Mouse (Mus musculus) lung, postnatal 10 days (tissue): Measurements from ENCODE around the gene Ifnb1.

ENCODE experiments used
- DNase-seq: peaks from one replicate; pipeline ENCODE4 v3.0.0; 2021

The Ifnb1 gene

DNA sequence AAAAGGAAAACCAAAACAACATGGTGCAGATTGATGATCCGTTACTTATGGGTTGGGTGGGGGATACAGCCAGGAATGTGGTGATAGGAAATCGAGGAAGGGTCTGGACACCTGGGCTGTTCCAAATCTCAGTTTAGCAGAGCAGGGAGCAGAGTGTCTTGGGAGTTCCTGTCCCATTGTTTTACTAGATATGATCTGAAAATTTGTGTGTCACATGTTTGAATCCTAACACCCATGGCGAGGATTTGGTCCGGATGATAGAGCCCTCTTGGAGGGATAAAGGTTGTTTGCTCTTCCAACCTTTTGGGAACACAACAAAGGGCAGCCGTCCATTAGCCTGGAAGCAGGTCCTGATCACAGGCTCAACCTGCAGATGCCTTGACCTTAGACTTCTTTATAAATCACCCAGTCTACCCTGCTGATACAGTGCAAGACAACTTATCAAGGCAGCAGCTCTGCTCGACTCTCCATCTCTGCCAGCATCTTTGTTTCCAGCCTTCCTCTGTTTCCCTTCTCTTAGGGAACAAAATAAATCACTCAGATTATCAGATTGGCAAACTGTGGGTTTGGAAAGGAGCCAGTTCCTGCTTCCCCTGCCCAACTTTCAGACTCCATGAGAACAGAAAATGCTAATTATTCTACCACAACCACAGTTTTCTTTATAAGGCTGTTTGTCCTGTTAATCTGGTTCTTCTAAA is 26.1 kb downstream of the Ifnb1 start:
- peak; percentile 63 for DNase-seq

DNA sequence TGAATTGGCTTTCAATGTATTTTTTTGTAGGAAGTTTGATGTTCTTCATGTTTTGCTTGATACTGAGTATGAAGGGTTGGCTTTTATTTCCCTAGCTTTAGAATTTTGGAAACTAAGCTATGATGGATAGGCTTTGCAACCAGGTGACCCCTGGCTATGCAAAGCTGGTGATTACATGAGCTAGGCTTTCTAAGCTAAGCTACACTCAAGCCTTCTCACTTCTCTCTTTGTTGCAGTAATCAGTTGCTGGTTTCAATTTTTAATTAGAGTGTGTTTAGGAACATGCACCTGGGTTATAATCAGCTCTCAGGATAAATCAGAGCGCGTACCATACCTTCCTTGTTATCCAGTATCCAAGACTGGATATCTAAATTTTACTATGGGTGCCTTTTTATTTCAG is 33.0 kb downstream of the Ifnb1 start:
- no peak for DNase-seq

DNA sequence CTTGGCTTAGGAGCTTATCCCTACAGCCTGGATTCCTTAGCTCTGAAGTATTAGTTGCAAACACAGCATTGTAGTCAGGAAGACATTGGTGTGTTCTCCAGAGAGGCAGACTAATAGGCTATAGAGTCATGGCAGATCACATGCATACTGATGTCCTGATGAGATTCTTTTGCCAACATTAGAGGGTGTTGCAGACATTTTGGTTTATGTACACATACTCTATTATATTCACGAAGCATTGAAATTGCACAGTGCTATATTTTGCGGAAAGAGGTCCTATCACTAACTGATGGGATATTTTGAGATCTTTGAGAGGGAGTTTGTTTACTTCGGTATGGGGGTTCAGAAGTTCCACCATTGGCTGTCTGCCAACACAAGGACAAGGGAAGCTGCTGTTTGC is 34.5 kb downstream of the Ifnb1 start:
- DNase-seq, result no peak

DNA sequence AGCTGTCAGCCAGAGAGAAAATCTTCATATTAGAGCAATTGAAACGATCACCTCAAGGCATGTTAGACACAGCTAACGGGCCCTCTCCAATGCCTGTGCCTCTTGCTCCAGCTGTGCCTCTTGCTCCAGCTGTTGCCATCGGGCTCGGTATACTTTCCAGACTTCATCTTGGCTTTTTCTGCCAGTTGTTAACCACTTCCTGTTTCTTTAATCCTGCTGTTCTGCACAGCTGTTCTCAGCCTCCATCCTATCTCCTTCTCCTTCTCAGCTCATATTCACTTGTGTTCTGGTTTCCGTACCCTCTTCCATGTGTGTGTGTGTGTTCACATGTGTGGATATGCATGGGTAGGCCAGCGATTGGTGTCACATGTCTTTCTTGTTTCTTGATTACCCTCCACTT is 42.4 kb downstream of the Ifnb1 start:
- DNase-seq, result peak; percentile 35

DNA sequence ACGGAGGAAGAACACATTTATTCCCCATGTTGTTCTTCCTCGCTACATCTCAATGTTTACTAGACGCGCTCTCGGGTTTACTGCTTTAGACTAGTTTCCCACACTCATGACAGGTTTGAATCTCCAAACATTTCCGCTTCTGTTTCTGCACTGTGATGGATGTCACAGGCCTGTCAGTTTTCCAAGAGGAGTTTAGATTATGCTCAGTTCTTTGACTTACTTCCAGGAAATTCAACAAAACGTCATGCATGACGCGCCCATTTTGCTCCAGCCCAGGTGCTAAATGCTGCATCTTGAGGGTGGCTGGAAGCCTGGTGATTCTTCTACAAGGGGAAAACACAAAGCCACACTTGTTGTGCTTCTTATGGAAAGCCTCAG is 43.8 kb downstream of the Ifnb1 start:
- peak; percentile 35 for DNase-seq

DNA sequence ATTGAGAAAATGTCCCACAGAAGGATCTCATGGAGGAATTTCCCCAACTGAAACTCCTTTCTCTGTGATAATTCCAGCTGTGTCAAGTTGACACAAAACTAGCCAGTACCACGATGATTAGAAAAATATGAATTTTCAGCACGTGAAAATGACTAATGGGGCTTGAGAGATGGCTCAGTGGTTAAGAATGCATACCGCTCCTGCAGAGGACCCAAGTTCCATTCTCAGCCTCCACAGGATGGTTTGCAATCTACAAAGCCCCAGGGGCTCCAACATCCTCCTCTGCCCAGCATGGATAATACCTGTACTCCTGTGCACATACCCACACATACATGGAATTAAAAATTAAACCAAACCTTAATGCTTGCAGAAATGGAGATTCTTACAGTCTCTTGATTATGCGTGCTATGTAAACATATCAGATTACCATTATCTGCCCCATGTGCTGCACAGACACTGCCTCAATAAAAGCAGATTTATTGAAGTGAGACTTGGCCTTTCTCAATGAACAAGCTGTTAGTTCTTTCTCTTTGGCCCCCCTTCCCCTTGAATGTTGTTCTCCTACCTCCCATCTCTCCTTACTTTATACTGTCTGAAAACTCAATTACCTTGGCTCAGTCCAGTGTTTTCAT is 44.3 kb downstream of the Ifnb1 start:
- DNase-seq, result no peak

DNA sequence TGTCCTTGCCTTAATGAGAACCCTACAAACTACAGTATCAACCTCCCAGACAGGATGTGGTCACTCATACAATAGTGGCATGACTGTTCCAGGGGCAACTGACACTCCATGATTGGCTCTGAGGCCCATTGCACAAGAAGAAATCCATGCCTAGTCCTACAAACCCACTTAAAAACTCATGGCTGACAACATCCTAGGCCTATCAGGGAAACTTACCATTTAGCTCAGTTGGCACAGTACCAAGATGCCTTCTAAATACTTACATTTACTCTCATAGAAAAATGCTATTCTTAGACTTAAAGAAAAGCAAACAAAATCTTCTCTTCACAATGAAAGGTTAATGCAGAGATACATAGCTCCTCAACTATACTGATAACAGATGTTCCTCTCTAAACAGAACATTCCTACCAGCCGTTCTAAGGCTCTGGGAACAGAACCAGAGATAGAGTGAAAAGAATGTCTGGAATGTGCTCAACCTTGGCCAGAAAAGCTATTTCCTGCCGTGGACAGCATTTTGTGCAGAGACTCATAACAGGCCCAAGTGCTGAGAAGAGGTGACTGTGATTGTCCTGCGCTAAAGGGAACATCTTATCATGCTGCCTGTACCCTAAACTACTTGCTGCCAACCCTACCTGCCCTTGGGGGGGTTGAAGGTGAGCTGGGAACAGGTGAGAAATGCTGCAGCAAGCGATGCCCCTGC is 45.9 kb downstream of the Ifnb1 start:
- peak; percentile 40 for DNase-seq

DNA sequence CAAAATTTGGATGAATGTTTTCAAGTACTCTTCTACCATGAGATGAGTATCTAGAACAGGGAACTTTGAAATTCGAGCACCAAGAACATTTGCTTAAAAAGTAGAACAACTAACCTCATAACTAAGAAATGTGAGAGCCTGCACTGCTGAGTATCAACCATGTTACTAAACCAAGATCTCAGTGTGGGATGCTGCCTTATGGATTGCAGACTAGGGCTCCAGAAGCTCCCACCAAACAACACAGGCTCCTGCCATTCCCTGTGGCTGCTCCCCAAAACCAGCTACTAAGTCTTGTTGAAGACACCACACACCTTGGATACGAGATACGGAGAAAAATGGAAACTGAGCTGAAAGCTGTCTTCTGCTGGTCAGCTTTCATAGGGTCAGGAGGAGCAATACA is 46.5 kb downstream of the Ifnb1 start:
- DNase-seq, result no peak
